Mouse (Mus musculus): ENCODE measurements around the gene Zfp523.
A peak's percentile ranks its signal among the peaks of the same experiment; 100 is the strongest.
"Not testable (repeated sequence)": the region's sequence is repeated elsewhere in the genome, so short reads cannot be mapped to it uniquely, and the experiment has no call there.

The Zfp523 gene

DNA sequence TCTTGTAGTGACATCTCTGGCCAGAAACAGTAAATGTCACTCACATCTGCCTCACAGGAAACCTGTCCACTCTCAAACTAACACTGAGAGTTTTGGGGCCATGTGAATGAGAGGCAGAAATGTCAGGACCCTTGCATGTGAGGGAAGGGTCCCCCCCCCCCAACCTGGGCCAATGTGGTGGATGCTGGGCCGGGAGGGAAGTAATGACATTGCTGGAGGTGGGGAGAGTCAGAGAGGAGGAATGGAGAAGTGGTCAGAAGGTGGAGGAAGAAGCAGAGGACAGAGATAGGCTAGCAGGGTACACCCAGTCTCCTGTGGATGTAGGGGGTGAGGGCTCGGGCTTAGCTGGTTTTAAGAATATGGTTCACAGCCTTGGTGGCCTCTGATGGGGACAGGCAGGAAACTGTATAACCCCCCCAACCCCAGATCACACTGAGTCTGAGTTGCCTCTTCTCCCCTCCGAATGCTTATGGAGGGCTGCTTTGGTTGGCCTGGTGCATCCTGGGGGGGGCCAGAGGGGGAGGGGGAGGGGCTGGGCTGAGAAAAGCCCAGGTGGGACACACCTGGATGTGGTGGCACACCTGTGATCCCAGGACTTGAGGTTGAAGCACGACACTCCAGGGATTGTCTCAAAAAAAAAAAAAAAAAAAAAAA is 32.7 kb downstream of the Zfp523 start:
- DNase-seq (ENCODE audit: low spot score in 2 of 2) = no peak

DNA sequence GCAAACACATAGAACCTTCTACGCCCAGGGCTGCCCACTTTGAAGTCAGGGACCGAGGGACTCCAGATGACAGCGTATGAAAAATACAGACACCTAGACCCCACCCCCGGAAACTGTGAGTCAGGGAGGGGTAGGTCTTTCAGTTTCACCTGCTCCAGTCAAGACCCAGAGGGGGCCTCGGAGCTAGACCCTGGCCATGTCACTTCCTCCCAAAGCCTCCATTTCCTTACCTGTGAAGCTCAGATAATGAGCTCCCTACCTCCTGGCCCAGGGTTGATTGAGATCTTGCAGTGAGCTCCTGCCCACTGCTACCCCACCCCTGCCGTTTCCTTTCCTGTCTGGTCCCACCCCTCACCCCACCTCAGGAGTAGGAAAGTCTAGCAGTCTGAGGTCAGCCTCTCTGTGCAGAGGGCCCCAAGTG is 35.0 kb downstream of the Zfp523 start:
- no peak for DNase-seq (ENCODE audit: low spot score in 2 of 2)

DNA sequence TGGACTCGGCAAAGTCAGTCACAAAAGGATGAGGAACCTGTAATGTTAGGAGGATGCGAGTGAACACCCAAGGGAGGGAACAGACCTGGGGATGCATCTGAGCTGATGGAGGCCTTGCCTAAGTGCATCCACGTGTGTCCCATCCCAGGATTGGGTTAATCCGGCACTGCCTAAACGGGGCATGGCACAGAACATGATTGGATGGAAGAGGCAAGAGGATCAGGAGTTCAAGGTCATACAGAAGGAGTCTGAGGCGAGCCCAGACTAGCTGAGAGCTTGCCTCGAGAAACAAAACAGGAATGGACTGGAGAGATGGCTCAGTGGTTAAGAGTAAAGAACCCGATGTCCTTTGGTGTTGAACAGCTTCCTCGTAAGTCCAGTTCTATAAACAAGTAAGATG is 35.5 kb downstream of the Zfp523 start:
- no peak for DNase-seq (ENCODE audit: low spot score in 2 of 2)

DNA sequence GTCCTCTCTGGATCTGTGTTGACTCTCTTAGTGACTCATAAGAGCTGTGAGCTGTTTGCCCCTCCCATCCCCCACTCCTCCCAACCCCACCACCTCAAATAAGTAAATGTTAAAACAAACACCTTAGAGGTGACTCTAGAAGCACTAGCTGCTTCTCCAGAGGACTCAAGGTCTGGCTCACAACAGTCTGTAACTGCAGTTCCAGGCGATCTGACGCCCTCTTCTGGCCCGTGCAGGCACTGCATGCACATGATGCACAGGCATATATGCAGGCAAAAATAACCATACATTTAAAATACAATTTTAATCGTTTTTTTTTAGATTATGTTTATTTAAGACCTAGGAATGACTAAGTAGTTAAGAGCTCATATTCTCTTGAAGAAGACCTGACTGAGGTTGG is 36.3 kb downstream of the Zfp523 start:
- no peak for DNase-seq (ENCODE audit: low spot score in 2 of 2)

DNA sequence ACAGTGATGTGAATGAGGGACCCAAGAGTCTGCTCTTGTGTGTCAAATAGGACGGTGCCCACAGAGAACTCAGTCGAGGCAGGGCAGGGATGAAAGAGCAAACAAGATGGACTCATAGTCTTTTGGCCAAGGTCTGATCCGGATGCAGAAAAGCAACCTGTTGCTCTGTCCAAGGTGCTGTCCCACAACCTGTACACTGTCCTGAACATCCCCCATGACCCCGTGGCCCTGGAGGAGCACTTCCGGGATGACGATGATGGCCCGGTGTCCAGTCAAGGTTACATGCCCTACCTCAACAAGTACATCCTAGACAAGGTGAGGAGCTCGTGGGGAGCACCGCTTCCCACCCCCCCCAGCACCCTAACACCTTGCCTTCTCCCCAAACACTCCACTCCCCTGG is 39.9 kb downstream of the Zfp523 start:
- no peak for DNase-seq (ENCODE audit: low spot score in 2 of 2)

DNA sequence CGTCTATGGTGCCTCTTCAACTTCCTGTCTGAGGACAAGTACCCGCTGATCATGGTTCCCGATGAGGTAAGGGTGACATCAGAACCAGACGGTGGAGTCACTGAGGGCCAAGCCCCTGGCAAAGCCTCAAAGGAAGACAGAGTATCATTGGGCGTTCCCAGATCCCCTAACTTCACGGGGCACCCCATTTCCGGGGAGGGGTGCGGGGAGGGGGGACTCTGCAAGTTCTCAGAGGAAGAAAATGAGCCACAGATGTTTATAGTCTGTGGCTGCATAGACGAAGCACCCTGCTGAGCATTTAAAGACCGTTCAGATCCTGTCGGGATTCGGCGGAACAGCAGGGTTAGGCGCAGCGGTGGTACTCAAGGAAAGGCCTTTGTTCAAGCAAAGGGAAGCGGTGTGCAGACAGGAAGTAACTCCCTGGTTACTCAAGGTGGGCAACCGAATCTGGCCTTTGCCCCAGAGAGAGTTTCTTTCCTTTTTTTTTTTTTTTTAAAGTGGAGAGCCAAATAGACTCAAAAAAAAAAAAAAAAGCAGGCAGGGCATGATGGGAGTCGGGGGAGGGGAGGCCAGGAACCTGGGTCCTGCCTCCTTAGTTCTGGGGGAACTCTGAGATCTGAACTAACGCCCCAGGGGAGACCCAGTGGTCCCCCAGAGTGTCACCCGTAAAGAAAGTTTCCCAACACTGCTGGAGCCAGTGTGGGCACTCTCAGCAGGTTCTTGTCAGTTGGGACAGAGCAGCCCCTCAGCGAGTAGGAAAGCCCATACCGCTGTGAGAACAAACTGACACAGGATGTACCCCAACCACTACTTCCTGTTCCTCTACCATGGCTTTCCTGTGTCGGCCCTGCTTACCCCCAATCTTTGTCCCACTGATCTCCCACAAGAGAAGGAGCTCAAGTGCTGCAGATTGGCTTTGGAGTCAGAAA is 41.1 kb downstream of the Zfp523 start:
- no peak for DNase-seq (ENCODE audit: low spot score in 2 of 2)

DNA sequence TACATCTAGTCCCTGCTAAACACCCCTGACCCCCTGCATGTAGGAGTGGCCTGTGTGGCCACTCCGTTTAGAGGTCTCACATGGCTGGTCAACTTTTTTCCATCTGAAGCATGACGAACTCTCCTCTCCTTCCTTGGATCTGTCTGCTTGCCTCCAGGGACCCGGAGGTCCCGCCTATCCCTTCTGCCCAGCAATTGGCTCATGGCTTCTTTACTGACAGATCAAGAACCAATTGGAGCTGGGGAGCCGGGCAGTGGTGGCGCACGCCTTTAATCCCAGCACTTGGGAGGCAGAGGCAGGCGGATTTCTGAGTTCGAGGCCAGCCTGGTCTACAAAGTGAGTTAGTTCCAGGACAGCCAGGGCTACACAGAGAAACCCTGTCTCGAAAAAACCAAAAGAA is 45.5 kb downstream of the Zfp523 start:
- not testable (repeated sequence) for DNase-seq (ENCODE audit: low spot score in 2 of 2)

DNA sequence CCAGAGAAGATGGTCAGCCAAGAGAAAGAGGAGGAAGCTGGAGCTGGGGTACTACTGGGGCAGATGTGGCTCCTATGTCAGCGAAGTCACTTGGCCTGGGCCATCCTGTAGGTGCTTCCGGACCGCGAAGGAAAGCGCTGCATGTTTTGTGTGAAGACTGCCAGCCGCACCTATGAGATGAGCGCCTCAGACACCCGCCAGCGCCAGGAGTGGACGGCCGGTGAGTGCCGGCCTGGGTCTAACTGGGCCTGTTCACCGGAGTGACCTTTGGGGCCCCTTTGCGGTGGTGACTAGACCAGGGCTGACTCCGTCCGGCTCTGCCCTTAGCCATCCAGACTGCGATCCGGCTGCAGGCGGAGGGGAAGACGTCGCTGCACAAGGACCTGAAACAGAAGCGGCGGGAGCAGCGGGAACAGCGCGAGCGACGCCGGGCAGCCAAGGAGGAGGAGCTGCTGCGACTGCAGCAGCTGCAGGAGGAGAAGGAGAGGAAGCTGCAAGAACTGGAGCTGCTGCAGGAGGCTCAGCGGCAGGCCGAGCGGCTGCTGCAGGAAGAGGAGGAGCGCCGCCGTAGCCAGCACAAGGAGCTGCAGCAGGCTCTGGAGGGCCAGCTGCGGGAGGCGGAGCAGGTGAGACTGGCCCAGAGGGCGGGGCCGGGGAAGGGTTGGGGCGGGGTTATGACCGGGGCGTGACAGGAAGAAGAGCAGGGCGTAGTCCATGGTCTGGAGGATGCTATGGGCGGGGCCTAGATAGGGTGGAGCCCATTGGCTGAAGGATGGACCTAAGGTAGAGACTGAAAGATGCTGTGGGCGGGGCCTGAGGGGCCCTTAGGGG is 46.8 kb downstream of the Zfp523 start:
- DNase-seq (ENCODE audit: low spot score in 2 of 2) = peak; percentile 77 to 86

DNA sequence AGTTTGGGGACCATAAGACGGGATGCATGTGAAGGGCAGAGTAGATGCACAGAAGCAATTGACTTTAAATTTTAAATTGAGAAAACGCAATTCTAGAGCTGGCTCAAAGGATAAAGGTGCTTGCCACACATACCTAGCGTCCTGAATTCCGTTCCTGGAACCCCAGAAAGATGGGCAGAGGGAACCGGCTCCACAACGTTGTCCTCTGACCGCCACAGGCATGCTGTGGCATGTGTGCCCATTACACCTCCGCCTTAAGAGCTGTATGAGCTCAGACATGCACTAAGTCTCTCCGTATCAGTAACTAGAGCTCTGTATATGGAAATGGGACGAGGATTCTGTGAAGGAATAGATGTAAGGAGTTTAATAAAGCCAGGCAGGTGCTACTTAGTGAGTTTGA is 47.7 kb downstream of the Zfp523 start:
- DNase-seq (ENCODE audit: low spot score in 2 of 2) = no peak

DNA sequence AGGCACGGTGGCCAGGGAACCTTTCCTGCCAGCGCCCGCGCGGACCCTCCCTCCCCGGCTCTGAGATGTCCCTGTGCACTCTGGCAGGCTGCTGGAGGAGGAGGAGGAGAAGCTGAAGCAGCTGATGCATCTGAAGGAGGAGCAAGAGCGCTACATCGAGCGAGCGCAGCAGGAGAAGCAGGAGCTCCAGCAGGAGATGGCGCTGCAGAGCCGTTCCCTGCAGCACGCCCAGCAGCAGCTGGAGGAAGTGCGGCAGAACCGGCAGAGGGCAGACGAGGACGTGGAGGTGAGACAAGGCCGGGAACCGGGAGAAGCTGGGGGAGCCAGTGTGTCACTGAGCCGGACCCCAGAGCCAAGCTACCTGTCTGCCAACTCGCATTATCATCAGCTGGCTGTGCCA is 49.1 kb downstream of the Zfp523 start:
- peak; percentile 90 to 91 for DNase-seq (ENCODE audit: low spot score in 2 of 2)

DNA sequence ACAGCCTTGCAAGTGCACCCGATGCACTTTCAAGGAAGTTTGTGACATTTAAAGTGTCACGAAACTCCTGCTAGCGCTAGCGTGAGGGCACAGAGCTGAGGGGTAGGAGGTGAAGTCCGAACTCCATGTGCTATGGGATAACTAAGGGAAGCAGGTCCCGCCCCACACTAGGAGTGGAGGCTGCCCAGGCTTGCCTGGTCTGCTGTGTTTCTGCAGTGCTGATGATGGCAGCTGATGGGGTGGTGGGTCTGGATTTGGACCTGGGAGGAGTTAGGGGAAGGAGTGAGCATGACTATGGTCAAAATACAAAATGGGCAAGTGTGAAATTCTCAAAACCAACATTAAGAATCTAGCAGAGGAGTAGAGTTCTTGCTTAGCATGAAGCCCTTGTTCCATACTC is 53.6 kb downstream of the Zfp523 start:
- DNase-seq (ENCODE audit: low spot score in 2 of 2) = no peak

DNA sequence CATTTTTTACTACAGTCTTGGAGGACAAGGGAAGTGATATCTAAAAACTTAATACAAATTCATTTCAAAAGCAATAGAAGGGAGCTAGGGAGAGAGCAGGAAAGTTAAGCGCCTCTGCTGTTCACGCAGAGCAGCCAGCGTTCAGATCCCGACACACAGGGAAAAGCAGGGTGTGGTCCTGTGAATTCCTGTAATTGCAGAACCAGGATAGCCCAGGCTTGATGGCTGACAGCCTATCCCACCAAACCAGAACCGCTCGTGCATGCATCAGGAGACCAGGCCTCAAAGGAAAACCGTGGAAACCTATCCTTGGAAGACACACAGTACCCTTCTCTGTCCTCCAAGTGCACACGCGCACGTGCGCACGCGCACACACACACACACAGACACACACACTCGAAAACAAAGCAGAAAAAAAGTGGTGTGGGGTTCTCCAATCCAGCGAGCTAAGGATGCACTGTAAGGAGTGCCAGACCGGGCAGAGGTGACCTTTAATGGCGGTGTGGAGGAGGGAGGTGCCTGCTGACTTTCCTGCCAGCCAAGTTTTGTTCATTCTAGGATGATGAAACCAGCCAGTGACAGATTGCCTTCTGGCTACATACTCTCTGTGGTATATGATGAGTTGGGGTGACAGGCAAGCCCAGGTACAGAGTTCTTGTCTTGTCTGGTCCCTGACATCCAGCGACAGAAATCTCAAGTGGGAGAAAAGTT is 54.3 kb downstream of the Zfp523 start:
- DNase-seq (ENCODE audit: low spot score in 2 of 2) = no peak

DNA sequence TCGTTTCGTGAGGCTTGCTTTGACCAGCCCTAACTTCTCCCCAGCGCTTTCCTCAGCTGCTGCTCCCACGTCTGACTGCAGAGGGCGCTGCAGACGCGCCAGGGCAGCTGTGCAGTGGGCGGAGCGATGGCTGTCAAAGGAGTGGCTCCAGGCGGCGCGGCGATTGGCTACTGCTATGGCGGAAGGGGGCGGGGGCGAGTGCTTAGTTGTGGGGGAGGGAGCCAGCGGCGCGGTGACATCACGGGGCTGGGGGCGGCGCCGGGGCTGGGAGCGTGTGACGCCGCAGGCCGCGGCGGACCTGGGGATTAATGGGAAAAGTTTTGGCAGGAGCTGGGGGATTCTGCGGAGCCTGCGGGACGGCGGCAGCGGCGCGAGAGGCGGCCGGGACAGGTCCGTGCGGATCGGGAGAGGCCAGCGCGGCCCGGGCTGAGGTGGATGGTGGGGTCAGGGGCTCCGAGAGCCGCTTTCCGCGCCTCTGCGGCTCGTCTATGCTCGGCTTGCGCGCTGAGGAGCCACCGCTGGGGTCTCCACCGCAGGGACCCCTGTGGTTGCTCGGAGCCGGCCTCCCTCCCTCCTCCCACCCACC is 55.6 kb downstream of the Zfp523 start, which contains the start of gene Ppard:
TSS of gene Ppard (plus strand) at position 226 of the 586 bp plus-strand sequence.
- DNase-seq (ENCODE audit: low spot score in 2 of 2) = peak; percentile 95

DNA sequence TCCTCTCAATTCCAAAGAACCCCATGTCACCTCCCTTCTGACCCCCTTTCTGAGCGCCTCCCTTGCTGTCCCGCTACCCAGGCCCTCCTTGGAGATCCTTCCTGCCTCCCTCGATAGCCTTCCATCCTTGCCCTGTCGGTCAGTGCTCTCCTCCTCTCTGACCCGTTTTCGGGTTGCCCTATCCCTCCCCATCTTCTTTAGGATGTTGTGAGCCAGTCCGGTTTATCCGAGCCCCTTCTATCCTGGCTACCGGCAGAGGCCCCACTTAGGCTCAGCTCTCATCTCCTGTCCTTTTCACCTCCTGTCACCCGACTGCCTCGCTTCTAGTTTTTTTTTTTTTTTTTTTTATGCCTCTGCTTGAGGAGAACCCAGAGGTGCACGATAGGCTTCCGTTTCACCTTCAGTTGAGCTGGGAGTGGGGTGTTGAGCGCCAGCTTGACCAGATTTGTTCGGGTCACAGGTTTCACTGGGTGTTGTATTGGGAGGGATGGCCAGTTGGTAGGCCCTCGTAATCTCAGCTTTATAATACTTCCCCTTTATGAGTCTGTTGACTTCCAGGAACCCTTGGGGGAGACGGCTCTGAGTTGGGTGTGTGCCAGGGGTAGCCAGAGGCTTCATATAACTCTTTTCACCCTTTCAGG is 56.3 kb downstream of the Zfp523 start:
- DNase-seq (ENCODE audit: low spot score in 2 of 2) = no peak

DNA sequence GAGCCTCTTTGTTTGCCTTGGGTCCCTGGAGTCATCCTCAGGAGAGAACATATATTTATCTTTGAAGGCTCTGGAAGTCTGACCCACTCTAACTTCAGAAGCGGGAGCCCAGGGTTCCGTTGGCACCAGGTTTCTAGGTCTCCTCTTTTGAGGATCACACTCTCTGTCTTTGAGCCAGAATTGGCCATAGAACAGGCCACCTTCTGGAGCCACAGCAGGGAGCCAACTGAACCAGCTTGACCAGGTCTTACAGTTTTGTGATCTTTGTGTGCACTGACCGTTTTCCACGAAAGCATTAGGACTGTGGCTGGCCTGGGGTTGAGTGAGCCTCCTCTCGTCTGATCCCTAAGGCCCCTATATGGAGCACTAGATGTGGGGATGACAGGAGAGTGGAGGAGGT is 57.7 kb downstream of the Zfp523 start:
- DNase-seq (ENCODE audit: low spot score in 2 of 2) = no peak

DNA sequence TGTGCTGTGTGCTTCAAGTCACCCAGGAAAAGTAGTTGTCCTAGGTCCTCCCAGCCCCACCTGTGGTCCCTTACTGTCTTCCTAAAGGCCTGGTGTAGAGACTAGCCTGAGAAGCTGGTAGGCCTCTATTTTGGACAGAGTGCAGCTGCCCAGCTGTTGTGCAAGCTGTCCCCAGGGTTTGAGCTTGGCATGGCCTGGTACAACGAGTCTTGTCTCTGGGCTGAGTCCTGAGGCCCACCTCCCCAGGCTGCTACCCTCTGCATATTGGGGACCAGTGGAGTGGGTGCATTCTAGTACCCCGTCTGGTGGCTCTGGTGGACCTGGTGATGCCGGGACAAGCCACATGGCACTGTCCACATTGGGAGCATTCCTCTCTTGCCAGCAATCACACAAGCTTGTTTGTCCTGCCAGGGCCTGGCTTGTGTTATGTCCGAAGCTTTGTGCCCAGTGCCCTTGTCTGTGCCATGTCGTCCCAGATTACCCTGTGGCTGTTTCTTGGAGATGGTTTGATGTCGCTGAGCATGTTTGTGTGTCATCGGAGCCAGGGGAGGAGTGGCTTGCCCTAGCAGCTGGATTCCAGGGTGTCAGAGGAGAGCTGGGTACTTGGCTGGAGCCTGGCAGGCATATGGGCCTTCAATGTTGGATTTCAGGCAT is 59.2 kb downstream of the Zfp523 start:
- no peak for DNase-seq (ENCODE audit: low spot score in 2 of 2)

DNA sequence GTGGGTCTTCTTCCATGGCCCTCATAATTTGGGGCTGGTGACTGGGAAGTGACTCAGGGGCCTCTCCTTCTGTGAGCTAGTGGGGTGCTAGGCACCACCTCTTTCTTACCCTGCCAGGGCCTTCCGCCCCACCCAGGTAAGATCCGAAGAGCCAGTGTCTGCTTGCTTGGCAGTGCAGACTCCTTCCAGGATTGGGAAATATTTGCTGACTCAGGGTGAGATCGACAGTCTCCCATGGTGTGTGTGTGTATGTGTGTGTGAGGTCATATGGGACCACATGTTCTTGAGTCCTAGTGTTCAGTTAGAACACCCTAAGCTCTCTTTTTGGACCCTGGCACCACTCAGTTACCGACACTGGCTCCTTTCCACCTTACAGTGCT is 59.7 kb downstream of the Zfp523 start:
- DNase-seq (ENCODE audit: low spot score in 2 of 2) = no peak

DNA sequence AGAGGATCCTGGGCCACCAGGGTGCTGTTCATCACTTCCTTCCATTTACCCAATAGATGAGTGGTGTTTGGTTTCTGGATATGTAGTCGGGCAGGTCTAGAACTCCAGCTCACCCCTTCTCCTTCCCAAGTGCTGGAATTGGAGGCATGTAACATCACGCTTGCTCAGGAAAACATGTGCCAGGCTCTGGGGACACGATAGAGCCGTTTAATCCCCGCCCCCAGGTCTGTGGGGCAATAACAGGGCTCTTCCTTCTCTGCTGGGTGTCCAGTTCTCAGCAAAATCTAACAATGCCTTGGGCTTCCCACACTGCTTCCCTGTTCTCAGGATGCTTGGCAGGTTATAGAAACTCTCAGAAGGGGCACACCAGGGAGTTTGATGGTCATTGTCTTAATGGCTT is 60.4 kb downstream of the Zfp523 start:
- DNase-seq (ENCODE audit: low spot score in 2 of 2) = no peak

DNA sequence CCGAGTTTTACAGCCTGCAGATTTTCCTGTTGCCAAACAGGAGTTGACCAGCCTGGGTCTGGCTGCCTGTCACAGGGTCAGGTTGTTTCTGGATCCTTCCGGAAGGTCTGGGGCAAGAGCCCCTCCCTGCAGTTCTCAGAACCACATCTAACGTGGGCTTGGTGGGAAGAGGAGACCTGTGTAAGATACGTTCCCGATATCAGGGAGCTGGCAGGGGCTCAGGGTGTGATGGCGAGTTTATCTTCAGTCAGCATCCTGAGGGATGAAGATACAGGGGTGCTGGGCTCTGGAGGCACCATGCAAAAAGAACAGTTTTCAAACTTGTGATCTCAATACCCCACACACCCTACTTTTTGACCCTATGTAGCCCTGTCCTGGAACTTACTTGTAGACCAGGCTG is 60.9 kb downstream of the Zfp523 start:
- no peak for DNase-seq (ENCODE audit: low spot score in 2 of 2)

DNA sequence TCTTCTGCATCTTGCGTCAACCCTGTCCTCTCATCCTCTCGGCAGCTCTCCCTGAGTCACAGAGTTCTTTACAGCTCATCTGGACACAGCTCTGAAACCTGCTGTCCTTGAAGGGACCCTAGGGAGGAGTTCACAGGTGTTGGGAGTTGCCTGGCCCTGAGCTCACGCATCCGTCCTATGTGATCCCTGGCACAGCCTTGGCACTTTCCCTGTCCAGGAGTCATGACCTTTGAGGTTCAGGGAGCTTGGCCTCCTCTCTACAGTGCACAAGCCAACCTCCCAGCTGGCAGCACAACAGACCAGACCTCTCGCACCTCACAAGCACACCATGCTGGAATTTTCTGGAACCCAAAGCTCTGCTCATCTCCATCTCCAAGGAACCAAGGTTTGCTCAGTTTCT is 63.9 kb downstream of the Zfp523 start:
- DNase-seq (ENCODE audit: low spot score in 2 of 2) = no peak
